Mouse (Mus musculus): ENCODE measurements around the gene Pak7. TPM values are rescaled to one million over a fixed set of nuclear protein-coding genes. Genes with fewer than 3 reads are reported as not detected.

Pak7 gene
- 32.8 and 39.3 TPM in 2 replicates for polyA plus RNA-seq (2014; fragmentation: Nextera tagmentation; extraction: Ambion mirVana)

- no peaks in the 10 kb centered on the region for H3K36me3 ChIP-seq (ENCODE audit: control insufficient read depth, insufficient read depth, low read length)
- no peaks in the 10 kb centered on the region for H3K9me3 ChIP-seq (ENCODE audit: control insufficient read depth, low read length)
- WGBS = under 1% methylated on average over 39 of the region's 39 CpGs
- H3K4me2 ChIP-seq (ENCODE audit: low read depth, low read length) = peak within 1 kb of the TSS; percentile 72
- H3K4me1 ChIP-seq (ENCODE audit: control insufficient read depth, insufficient read depth, low read length) = peaks cover 5% of the 10 kb centered on the region
- peak within 1 kb of the TSS; percentile 56 for H3K4me3 ChIP-seq (ENCODE audit: low read depth, low read length)
- peak within 1 kb of the TSS; percentile 90 for H3K9ac ChIP-seq (replicated peaks; ENCODE audit: low read depth, low read length)
- peak; percentile 97 for ATAC-seq (ENCODE audit: low read depth)
- no peaks in the 10 kb centered on the region for H3K27me3 ChIP-seq (ENCODE audit: control insufficient read depth, insufficient read depth, low read length)
- H3K27ac ChIP-seq (ENCODE audit: low read depth, low read length) = peak within 1 kb of the TSS; percentile 95
Observed at GRCm38 (mm10) chr2:136387181-136388131, at the start of gene Pak7. Pak7 (minus strand) TSS chr2:136387967.

DNA sequence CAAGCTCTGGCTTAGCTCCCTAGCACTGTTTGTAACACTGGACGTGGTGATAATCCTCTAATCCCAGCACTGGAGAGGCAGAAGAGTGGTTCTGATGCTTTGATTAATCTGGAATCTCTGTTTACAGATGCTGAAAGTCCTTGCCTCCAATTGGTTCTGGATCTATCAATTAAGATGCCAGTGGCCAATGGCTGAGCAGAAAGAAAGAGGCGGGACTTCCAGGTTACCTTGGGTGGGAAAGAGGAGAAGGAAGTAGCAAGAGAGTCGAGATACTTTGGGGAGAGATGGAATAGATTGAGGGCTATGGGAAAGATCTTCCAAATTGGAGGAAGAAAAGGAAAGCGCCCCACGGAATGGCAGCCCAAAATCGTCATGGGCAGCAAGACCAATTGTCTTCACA is 37.8 kb upstream of the Pak7 start:
- no peaks in the 10 kb centered on the region for H3K4me1 ChIP-seq (ENCODE audit: control insufficient read depth, insufficient read depth, low read length)
- no peak overlapping the region for H3K9ac ChIP-seq (replicated peaks; ENCODE audit: low read depth, low read length)
- no peak overlapping the region for H3K4me2 ChIP-seq (ENCODE audit: low read depth, low read length)
- H3K9me3 ChIP-seq (ENCODE audit: control insufficient read depth, low read length) = no peaks in the 10 kb centered on the region
- no peaks in the 10 kb centered on the region for H3K27me3 ChIP-seq (ENCODE audit: control insufficient read depth, insufficient read depth, low read length)
- no peak overlapping the region for H3K27ac ChIP-seq (ENCODE audit: low read depth, low read length)
- ATAC-seq (ENCODE audit: low read depth) = no peak
- no peaks in the 10 kb centered on the region for H3K36me3 ChIP-seq (ENCODE audit: control insufficient read depth, insufficient read depth, low read length)
- WGBS = 84% methylated on average over 6 of the region's 6 CpGs
- no peak overlapping the region for H3K4me3 ChIP-seq (ENCODE audit: low read depth, low read length)

- Histone ChIP-seq H3K36me3 (ENCODE audit: control insufficient read depth, insufficient read depth, low read length) (no peaks in the 10 kb centered on the region), H3K4me1 (ENCODE audit: control insufficient read depth, insufficient read depth, low read length) (no peaks in the 10 kb centered on the region), H3K9ac (replicated peaks; ENCODE audit: low read depth, low read length) (no peak overlapping the region), H3K4me3 (ENCODE audit: low read depth, low read length) (no peak overlapping the region), H3K27me3 (ENCODE audit: control insufficient read depth, insufficient read depth, low read length) (no peaks in the 10 kb centered on the region), H3K4me2 (ENCODE audit: low read depth, low read length) (no peak overlapping the region), H3K9me3 (ENCODE audit: control insufficient read depth, low read length) (no peaks in the 10 kb centered on the region), H3K27ac (ENCODE audit: low read depth, low read length) (no peak overlapping the region)
- no peak for ATAC-seq (ENCODE audit: low read depth)
- 82% methylated on average over 1 of the region's 1 CpGs for WGBS
Observed at GRCm38 (mm10) chr2:136419543-136419942, 31.8 kb upstream of the Pak7 start.

DNA sequence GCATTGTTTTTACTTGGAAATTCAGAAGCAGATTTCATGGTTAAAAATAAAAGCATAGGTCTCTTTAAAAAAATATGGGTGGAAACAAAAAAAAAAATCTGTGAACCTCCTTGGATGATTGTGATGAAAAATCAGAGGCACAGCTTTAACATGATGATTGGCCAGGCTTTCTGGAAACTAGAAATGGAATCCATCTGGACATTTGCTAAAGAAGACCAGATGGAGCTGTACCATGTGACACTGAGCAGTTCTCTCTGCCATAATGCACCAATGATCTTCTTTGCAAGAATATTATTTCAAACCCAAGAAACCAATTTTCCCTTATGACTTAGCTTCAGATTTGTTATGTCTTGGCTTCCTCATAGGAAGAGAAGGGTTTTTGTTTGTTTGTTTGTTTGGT is 28.6 kb upstream of the Pak7 start:
- no peak overlapping the region for H3K4me2 ChIP-seq (ENCODE audit: low read depth, low read length)
- ATAC-seq (ENCODE audit: low read depth) = no peak
- H3K36me3 ChIP-seq (ENCODE audit: control insufficient read depth, insufficient read depth, low read length) = no peaks in the 10 kb centered on the region
- no peak overlapping the region for H3K4me3 ChIP-seq (ENCODE audit: low read depth, low read length)
- no peak overlapping the region for H3K27ac ChIP-seq (ENCODE audit: low read depth, low read length)
- no peaks in the 10 kb centered on the region for H3K9me3 ChIP-seq (ENCODE audit: control insufficient read depth, low read length)
- no peaks in the 10 kb centered on the region for H3K27me3 ChIP-seq (ENCODE audit: control insufficient read depth, insufficient read depth, low read length)
- H3K4me1 ChIP-seq (ENCODE audit: control insufficient read depth, insufficient read depth, low read length) = no peaks in the 10 kb centered on the region
- H3K9ac ChIP-seq (replicated peaks; ENCODE audit: low read depth, low read length) = no peak overlapping the region

DNA sequence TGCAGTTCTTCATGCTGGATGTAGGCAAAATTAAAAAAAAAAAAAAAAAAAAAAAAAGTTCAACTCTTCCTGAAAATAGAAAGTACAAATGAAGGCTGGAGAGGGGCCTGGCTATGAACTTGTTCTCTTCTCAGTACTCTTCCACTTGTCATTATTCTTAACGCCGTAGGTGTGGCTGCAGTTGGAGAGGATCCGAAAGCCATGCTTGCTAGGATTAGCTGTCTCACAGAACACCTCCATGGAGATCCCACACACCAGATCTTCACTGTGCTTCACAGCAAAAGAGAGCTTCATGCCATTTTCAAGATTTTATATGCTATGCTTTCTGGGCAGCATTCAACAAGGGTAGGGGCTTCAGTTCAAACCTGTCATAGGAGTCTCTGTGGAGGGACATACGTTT is 14.8 kb upstream of the Pak7 start:
- Histone ChIP-seq H3K9ac (replicated peaks; ENCODE audit: low read depth, low read length) (no peak overlapping the region), H3K9me3 (ENCODE audit: control insufficient read depth, low read length) (no peaks in the 10 kb centered on the region), H3K36me3 (ENCODE audit: control insufficient read depth, insufficient read depth, low read length) (no peaks in the 10 kb centered on the region), H3K4me2 (ENCODE audit: low read depth, low read length) (no peak overlapping the region), H3K27me3 (ENCODE audit: control insufficient read depth, insufficient read depth, low read length) (no peaks in the 10 kb centered on the region), H3K27ac (ENCODE audit: low read depth, low read length) (no peak overlapping the region), H3K4me1 (ENCODE audit: control insufficient read depth, insufficient read depth, low read length) (no peaks in the 10 kb centered on the region), H3K4me3 (ENCODE audit: low read depth, low read length) (no peak overlapping the region)
- 82% methylated on average over 4 of the region's 4 CpGs for WGBS
- no peak for ATAC-seq (ENCODE audit: low read depth)

- WGBS = 41% methylated on average over 3 of the region's 3 CpGs
- H3K27ac ChIP-seq (ENCODE audit: low read depth, low read length) = no peak overlapping the region
Observed at GRCm38 (mm10) chr2:136375318-136375717, 12.4 kb downstream of the Pak7 start.

GRCm38 (mm10) chr2:136372361-136372760 is 15.4 kb downstream of the Pak7 start:
- 77% methylated on average over 1 of the region's 1 CpGs for WGBS

More at GRCm38 (mm10) chr2:136375318-136375717, 12.4 kb downstream of the Pak7 start:
- no peak overlapping the region for H3K4me2 ChIP-seq (ENCODE audit: low read depth, low read length)
- H3K4me3 ChIP-seq (ENCODE audit: low read depth, low read length) = no peak overlapping the region
- no peak for ATAC-seq (ENCODE audit: low read depth)
- no peaks in the 10 kb centered on the region for H3K9me3 ChIP-seq (ENCODE audit: control insufficient read depth, low read length)
- H3K4me1 ChIP-seq (ENCODE audit: control insufficient read depth, insufficient read depth, low read length) = no peaks in the 10 kb centered on the region
- H3K36me3 ChIP-seq (ENCODE audit: control insufficient read depth, insufficient read depth, low read length) = no peaks in the 10 kb centered on the region
- H3K27me3 ChIP-seq (ENCODE audit: control insufficient read depth, insufficient read depth, low read length) = no peaks in the 10 kb centered on the region
- H3K9ac ChIP-seq (replicated peaks; ENCODE audit: low read depth, low read length) = no peak overlapping the region

DNA sequence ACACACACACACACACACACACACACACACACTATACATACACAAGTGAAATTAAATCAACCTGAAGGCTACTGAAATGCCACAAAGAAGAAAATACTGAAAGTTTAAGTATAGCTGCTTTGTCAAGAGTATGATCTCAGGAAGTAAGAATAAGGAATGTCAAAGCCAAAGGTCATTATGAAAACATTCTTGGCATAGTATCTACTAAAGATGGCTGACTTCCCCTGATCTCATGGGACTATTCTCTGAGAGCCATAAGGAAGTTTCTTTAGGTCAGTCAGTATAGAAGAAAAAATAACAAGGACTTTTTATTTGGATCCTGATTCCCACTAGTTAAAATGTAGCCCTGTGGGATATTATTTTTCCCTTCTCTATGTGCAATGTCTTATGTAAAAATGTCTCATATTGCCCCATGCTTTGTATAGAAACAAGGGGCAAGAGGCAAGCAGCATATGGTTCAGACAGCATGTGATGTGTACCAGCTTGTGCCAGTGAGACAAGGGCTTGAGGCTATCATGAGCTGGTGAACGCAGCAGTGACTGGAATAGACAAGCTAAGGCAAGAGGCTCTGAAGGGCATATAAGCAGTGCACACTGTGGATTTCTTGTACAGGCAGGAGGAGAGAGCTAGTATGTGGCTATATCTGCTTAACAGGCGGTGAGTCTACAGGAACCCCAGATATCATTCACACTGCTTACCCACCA is 36.2 kb downstream of the Pak7 start:
- no peak overlapping the region for H3K4me3 ChIP-seq (ENCODE audit: low read depth, low read length)
- H3K9ac ChIP-seq (replicated peaks; ENCODE audit: low read depth, low read length) = no peak overlapping the region
- no peaks in the 10 kb centered on the region for H3K36me3 ChIP-seq (ENCODE audit: control insufficient read depth, insufficient read depth, low read length)
- ATAC-seq (ENCODE audit: low read depth) = peak; percentile 38; the same call in 1 of the 2 replicates
- no peak overlapping the region for H3K27ac ChIP-seq (ENCODE audit: low read depth, low read length)
- H3K4me2 ChIP-seq (ENCODE audit: low read depth, low read length) = no peak overlapping the region
- no peaks in the 10 kb centered on the region for H3K27me3 ChIP-seq (ENCODE audit: control insufficient read depth, insufficient read depth, low read length)
- no peaks in the 10 kb centered on the region for H3K9me3 ChIP-seq (ENCODE audit: control insufficient read depth, low read length)
- WGBS = 81% methylated on average over 2 of the region's 2 CpGs
- H3K4me1 ChIP-seq (ENCODE audit: control insufficient read depth, insufficient read depth, low read length) = no peaks in the 10 kb centered on the region

More at GRCm38 (mm10) chr2:136372361-136372760, 15.4 kb downstream of the Pak7 start:
- no peak for ATAC-seq (ENCODE audit: low read depth)
- no peak overlapping the region for H3K4me3 ChIP-seq (ENCODE audit: low read depth, low read length)
- no peaks in the 10 kb centered on the region for H3K36me3 ChIP-seq (ENCODE audit: control insufficient read depth, insufficient read depth, low read length)
- H3K9me3 ChIP-seq (ENCODE audit: control insufficient read depth, low read length) = no peaks in the 10 kb centered on the region
- H3K4me2 ChIP-seq (ENCODE audit: low read depth, low read length) = no peak overlapping the region
- H3K27ac ChIP-seq (ENCODE audit: low read depth, low read length) = no peak overlapping the region
- H3K4me1 ChIP-seq (ENCODE audit: control insufficient read depth, insufficient read depth, low read length) = no peaks in the 10 kb centered on the region
- H3K27me3 ChIP-seq (ENCODE audit: control insufficient read depth, insufficient read depth, low read length) = no peaks in the 10 kb centered on the region
- no peak overlapping the region for H3K9ac ChIP-seq (replicated peaks; ENCODE audit: low read depth, low read length)

- no peak overlapping the region for H3K4me3 ChIP-seq (ENCODE audit: low read depth, low read length)
- 67% methylated on average over 3 of the region's 3 CpGs for WGBS
- H3K36me3 ChIP-seq (ENCODE audit: control insufficient read depth, insufficient read depth, low read length) = no peaks in the 10 kb centered on the region
- no peaks in the 10 kb centered on the region for H3K27me3 ChIP-seq (ENCODE audit: control insufficient read depth, insufficient read depth, low read length)
- no peaks in the 10 kb centered on the region for H3K4me1 ChIP-seq (ENCODE audit: control insufficient read depth, insufficient read depth, low read length)
- no peaks in the 10 kb centered on the region for H3K9me3 ChIP-seq (ENCODE audit: control insufficient read depth, low read length)
- no peak overlapping the region for H3K9ac ChIP-seq (replicated peaks; ENCODE audit: low read depth, low read length)
- no peak for ATAC-seq (ENCODE audit: low read depth)
- no peak overlapping the region for H3K4me2 ChIP-seq (ENCODE audit: low read depth, low read length)
- H3K27ac ChIP-seq (ENCODE audit: low read depth, low read length) = no peak overlapping the region
Observed at GRCm38 (mm10) chr2:136350459-136350858, 37.3 kb downstream of the Pak7 start.
